Mouse (Mus musculus): ENCODE data around the gene Tacc2.

The Tacc2 gene

DNA sequence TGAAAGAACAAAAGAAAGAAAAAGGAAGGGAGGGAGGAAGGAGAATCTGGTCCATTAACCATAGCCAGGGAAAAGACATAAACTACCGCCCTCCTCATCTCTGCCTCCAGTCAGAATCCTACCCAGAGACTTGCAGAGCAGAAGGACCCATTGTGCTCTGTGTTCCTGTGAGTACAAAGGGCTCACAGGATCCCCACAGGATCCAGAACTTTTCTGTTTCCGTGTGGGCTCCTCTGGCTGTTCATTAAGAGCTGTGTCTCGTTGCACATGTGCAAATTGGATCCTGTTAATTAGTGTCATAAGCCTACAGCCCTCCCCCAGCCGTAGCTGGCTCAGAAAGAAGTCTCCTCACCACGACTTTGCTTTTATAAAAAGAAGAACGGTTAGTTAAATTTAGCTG is 155.7 kb downstream of the Tacc2 start:
- peak; percentile 31 for DNase-seq

DNA sequence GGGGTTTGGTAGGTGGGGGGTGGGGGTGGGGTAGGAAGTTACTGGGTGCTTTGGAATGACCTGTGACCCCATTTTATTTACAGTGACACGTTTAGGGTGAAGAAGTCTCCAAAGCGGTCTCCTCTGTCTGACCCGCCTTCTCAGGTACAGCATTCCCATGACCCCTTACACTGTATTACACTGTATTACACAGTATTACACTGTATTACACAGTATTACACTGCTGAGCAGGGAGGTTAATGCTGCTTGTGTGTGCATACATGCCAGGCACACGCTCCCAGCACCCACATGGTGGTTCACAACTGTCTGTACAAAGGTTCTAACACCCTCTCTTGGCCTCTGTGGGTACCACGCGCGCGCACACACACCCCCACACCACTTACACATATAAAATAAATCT is 156.2 kb downstream of the Tacc2 start:
- DNase-seq, result no peak

DNA sequence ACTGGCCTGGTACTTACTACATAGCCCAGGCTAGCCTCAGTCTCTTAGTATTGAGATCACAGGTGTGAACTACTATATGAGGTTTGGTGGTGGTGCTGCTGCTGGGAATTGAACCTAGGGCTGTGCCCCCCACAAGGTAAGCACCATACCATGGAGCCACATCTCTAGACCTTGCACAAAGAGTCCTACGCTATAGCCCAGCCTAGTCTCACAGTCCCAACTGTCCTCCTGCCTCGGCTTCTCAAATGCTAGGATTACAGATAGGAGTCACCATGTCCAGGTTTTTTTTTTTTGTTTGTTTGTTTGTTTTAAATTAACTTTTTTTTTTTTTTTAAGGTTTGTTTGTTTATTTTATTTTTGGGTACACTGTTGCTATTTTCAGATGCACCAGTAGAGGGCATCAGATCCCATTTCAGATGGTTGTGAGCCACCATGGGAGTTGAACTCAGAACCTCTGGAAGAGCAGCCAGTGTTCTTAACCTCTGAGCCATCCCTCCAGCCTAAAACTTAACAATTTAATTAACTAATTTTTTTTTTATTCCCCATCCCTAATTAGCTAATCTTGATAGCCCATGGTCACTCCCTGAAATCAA is 157.1 kb downstream of the Tacc2 start:
- DNase-seq, result no peak

DNA sequence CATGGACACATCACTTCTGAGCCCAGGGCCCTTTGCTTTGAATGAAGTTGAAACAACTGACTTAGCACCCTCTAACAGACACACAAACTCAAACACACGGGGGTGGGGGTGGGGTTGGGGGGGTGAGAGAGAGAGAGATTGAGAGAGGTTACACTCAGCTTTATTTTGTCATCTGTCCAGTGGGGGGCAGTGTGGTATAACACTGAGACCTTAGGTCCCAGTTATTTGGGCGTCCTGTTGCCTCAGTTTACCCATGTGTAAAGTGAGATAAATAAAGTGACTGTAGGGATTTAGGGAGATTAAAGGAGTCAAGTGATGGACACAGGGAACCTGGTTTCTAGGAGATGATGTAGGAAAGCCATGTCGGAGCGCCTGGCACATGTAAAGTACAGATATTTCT is 163.9 kb downstream of the Tacc2 start:
- DNase-seq, result no peak

DNA sequence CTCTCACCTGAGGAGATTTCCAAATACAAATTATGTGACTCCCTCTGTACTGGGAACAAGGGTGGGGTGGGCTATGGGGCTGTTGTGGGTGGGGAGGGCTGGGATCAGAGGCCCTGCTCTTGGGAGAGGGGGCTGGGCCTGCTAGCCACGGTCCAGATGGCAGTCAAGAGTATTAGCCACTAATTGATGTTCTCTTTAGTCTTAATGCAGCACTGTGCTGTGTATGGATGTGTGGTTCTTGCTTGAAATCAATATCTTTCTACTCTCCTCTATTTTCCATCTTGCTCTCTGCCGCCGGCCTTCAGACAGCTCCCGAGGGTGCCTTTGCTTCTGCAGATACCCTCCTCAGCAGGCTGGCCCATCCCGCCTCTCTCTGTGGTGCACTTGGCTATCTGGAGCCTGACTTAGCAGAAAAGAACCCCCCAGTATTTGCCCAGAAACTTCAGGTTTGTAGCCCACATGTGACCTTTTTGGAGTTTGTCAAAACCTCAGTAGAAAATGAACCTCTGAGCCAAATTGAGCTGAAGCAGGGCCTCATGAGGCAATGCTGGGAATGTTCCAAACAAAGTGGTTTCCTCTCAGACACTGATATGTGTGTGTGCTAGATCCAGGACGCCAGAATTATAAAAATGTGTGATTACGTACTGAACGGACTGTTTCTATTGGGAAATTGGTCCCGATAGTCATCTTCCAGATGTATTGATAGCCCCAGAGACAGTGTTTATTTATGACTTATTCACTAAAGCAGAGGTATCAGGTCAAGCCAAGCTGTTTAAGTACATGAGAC is 166.2 kb downstream of the Tacc2 start:
- no peak for DNase-seq

DNA sequence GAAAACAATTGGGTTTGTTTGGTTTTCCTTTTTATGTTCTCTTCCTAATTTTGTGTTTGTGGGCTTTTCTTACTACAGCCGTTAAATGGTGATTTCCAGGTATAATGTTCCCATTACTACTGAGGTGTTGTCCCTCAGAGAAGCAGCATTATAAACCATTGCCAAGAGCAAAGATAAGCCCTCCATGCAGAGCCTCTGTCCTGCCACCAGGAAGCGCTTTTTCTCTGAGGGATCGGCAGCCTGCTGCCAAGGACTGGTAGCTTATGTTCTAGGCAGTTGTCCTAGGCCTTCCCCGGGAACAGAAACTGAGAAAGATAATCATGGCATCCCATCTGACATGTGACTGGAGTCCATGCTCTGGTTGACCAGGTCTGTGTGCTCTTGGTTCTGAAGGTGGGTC is 171.9 kb downstream of the Tacc2 start:
- DNase-seq, result no peak

DNA sequence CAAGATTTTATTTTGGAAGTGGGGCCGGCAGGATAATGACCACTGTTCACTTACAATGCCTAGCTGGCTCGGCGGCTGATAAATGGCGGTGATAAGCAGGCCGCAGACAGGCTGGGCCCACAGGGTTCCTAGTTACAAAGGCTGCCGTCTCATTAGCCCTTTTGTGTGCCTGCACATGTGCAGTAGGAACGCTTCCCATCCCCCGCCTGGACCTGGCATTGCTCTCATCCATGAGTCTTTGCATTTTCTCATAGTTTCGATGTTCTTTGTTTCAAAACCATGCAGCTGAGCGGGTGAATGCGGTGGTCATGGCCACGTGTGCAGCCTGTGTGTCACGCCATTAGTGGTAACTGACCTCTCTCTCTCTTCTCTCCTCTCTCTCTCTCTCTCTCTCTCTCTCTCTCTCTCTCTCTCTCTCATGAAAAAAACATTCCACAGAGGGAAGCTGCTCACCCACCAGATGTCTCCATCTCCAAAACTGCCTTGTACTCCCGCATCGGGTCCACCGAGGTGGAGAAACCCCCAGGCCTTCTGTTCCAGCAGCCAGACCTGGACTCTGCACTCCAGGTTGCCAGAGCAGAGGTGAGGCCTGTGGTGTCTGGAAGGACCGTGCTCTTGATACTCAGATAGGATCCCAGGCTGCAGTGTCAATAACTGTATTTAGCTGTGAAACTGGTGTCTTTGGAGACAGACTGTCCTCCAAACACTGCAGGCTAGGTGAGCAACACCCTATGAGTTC is 173.7 kb downstream of the Tacc2 start:
- DNase-seq, result no peak

DNA sequence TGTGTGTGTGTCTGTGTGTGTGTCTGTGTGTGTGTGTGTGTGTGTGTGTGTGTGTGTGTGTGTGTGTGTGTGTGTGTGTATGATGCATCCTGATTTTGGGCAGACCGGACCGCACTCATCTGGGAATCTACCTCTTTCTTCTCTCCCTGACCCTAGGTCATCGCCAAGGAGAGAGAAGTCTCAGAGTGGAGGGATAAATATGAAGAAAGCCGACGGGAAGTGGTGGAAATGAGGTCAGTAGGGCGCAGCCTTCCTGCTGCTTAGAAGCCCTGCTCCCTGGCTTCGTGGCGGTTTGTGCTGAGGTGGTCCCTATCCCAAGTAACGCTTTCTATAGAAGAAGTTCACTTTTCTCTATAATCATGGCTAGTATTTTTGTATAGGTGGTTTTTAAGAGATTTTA is 174.4 kb downstream of the Tacc2 start:
- DNase-seq, result no peak

DNA sequence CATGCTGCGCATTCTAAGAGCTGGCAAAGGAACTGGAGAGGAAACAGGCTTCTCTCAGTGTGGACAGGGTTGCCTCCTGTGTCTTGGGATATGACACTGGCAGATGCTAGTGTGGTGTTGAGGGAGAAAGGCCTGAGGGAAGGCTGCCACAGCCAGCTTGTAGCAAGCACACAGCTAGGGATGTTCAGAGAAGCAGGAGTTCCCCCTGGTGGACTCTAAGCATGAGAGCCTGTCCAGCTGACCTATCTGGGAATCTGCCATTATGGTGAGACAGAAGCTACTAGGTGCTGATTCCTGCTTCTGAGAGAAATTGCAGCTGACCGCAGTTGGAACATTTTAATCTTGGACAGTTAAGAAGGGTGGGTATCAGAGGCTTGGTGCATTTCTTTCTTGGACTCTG is 177.6 kb downstream of the Tacc2 start:
- peak; percentile 52 for DNase-seq

DNA sequence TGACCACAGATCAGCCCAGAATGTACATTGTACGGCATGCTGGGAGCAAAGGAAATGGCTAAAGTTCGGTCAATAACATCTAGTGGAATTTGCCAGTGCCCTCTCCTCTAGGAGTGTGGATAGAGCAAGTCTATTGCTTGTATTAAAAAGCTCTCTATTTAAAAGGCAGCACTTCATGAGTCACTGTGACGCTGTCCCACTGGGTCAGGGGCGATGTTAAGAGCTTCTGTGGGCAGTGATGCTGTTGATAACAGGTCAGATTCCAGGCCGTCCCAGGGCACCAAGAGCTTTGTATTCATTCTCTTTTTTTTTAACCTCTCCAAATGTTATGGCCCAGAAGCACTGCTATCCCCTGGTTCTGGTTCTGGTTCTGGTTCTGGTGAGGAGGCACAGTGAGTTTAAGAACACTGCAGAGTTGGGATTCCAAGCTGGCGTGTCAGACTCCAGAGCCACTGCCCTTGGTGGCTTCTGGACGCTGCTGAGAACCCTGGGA is 179.2 kb downstream of the Tacc2 start:
- DNase-seq, result no peak

DNA sequence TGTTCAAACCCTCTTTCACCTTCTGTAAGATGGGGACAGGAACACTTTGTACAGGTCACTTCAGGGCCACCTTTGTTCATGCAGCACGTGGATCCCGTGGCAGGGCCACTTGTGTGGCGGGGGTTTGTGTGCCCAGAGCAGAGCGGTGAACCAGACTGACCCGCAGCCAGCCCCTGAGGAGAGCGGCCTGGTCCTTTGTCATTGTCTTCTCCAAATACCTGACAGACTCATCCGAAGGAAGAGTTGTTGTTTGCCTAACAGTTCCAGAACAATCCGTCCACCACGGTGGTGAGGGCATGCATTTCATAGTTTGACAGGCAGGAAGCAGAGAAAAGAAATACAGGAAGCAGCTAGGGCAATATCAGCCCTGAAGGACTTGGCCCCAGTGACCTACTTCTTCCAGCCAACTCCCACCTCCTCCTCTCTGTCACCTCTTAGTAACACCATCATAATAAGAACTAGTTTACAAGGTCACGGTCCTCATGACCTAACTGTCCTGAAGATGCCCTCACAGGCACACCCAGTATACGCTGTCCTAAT is 180.2 kb downstream of the Tacc2 start:
- DNase-seq, result no peak

DNA sequence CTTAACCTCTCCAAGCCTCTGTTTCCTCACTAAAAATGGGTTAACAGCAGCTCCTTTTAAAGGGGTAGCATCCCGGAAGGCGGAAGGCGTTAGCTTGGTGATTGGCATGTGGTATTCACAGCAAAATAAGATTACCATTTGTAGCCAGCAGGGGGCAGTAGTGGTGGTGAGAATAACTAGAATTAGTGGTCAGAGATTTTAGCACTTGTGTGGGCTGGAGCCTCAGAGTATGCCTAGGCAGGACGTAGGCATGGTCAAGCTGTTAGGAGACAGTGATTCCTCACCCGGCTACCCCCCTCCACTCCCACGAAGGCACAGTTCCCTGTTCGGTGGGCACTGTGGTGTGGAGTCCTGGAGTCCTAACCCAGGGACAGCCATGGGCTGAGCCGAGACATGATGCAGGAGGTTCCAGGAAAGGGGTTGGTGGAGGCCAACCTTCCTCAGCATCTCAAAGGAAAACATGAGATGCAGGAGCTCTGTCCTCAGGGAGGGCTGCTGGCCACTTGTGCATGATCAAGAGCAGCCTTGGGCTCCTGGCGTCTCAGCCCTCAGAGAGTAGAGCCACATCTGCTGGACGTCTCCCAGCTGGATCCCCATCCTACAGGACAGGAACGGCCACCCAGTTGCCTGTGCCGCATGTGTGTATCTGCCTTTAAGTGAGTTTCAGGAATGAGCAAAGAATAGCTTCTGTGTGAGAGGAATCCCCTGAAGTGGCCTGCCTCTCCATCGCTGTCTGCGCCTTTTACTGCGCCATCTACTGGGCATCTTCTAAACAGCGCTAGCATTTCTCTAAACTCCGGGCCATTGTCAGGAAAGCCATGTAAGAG is 185.0 kb downstream of the Tacc2 start:
- peak; percentile 80 for DNase-seq

DNA sequence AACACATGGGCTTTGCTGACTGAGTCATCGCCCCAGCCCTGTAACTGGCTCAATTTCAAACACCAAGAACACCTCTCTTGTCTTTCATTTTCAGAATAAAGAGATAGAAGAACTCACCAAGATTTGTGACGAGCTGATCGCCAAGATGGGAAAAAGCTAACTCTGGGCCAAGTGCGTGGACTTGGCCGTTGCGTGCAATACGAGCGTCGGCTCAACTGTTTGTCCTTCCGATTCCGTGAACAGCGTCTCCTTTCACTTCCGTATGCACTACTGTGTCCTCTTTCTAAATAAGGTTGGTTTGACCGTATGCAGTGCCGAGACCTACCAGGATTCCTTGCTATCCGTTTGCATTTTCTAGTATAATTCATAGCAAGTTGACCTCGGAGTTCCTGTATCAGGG is 186.9 kb downstream of the Tacc2 start:
- DNase-seq, result no peak

DNA sequence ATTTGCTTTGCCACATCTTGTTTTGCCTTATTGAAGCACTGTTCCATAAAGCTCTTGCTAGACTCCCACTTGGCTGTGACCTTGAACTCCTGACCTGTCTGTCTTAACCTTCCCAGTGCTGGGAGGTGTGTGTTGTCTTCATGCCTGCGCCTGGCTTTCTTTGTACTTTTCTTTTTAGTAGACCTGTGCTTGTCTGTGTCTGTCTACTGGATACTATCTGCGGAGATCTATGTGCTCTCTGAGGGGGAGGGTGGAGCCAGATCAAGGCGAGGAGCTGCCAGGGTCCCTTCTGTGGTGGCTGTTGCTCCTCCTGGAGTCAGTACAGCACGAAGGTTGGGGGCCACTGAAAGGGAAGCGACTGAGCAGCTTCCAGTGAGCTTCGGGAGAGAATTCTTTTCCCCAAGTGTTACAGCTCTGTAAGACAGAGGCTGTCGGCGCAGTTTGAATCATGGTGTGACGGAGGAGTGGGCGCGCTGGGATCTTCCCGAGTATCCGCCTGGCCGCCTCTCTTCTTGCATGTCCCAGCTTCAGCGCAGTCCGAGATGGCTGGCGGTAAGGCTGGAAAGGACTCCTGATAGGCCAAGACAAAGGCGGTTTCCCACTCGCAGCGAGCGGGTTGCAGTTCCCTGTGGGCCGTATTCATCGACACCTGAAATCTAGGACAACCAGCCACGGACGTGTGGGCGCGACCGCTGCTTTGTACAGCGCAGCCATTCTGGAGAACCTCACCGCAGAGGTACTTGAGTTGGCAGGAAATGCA is 189.4 kb downstream of the Tacc2 start:
- no peak for DNase-seq

DNA sequence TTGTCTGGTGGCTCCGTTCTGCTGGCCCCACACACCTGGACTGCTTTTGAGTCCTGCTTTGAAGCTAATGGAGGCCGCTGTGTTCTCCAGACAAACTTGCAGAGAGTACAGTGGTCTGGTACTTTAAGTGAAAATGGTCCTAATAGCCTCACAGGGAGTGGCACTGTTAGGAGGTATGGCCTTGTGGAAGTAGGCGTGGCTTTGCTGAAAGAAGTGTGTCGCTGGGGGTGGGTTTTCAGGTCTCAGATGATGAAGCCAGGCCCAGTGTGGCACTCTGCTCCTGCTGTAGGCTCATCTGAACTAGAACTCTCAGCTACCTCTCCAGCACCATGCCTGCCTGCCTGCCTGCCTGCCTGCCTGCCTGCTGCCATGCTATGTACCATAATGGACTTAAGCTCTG is 190.9 kb downstream of the Tacc2 start:
- DNase-seq, result no peak

DNA sequence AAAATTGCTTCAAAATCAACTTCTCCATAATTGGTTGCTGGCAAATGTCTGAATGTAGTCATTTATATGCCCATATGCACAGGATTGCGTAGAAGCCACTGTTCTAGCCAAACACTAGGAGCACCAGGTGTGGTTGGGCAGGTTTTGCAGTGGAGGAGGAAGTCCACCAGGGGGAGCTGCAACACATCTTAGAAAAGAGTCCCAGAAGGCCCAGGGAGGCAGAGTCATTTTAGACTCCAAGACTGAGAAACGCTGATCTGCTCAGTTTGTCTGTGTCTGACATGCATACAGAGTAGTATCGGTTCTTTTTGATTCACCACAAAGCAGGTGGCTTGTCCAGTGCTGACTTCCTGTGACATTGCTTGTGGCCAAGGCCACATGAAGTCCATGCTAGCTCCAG is 193.5 kb downstream of the Tacc2 start:
- peak; percentile 88 for DNase-seq

DNA sequence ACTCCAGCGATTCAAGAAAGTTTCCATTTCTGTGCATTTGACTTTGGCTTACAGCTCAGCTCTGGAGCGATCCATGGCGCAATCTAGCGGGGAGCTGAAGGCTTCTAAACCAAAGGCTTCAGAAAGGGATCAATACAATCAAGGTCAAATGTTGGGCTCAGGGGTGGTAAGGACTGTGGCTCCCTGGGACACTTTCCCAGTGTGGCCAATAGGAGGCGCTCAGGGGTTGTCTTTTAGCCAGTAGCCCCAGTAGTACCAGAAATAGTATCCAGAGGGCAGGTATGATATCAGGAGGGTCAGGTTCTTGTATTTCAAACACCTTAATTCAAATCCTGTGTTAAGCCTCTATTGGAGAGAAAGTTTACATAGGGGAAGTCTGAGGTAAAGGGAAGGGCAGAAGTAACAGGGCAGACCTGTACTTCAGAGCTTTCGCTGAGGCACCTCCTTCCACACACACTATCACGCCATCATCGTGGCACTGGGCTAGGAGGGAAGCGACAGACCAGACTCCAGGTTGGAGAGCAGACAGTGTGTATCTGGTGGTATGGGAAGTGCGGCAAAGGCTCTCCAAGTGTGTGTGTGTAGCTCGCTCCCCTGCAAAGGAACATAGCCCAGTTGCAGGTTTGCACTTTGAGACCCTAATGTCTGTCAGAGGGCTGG is 196.1 kb downstream of the Tacc2 start:
- peak; percentile 63 for DNase-seq

DNA sequence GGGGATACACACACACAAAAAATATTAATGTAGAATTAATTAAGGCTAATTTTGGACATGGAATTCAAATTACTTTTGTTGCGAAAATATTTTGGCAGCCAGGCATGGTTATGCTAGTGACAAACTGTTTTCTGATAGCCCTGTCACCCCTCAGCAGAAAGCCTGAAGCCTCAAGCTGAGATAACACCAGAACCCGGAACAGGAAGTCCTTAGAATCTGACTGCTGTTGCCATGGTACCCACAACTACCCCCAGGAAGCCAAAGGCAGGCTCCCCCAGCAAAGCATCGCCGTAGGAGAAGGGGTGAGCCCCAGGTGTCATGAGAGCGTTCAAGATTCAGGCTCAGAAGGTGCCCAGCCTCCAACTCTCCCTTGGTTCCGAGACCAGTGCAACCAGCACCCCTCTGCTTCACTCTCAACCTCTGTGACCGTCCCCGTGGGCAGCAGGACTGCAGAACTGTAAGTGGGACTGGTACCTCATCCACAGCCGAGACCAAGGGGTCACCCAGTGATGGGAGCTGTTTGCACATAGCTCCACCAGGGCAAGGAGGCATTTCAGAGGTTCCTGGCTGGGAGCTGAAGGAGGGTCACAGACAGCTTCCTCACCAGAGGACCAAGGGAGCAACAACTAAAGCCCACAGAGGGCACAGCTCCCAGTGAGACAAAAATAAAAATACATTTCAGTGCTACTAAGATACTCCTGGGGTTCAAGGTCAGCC is 196.8 kb downstream of the Tacc2 start, which contains the start of gene Btbd16:
Gene Btbd16, plus strand, starts transcription at position 156 of the 717 bp plus-strand sequence.
- DNase-seq, result no peak

DNA sequence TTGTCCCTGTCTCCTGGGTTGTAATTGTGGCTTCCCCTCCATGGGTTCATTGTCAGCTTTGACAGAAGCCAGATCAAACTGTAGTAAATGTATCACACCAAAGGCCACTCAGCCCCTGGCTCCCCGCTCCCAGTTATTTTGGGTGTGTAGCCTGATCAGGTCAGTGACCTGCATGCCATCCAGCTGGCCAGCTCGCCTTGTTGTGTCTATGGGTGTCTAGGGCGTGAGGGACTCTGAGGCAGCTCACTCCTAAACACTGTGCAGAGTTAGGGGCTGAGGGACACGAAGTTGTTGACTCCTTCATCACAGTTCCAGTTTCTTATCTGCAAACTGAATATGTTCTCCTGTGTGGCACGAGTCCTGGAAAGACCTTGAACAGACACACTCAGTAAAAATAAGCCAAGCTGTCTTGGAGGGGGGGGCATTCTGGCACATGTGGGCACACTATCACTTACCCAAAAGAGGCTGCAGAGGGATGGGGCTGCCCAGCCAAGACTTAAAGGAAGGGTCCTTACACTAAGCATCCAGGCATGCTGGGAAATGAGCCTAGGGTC is 203.7 kb downstream of the Tacc2 start:
- no peak for DNase-seq

DNA sequence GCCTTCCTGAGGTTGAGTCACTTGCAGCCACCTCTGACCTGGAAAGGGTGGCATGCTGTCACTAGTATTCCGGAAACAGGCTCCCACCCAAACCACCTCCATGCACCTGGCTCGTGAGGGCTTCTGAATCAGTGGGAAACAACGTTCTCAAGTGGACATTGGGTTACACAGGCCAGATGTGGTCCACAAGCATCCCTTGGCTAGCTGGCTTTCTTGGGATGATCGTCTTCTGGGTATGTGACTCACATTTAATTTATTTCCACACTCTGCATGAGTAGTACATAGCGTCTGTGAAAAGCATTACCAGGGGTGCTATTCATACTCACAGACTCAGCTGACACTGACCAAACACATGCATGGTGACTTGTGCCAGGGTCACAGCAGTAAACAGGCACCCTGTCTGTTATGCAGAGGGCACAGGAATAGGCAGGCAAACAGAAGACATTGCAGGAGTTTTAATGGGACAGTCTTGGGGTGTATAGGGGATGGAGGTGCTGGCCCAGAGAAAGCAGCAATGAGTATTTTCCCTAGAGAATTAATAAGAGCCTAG is 205.3 kb downstream of the Tacc2 start:
- no peak for DNase-seq

All from kidney, postnatal 10 days (tissue).